ENCODE assay signal across 7 mouse cellular contexts in the genomic region with DNA sequence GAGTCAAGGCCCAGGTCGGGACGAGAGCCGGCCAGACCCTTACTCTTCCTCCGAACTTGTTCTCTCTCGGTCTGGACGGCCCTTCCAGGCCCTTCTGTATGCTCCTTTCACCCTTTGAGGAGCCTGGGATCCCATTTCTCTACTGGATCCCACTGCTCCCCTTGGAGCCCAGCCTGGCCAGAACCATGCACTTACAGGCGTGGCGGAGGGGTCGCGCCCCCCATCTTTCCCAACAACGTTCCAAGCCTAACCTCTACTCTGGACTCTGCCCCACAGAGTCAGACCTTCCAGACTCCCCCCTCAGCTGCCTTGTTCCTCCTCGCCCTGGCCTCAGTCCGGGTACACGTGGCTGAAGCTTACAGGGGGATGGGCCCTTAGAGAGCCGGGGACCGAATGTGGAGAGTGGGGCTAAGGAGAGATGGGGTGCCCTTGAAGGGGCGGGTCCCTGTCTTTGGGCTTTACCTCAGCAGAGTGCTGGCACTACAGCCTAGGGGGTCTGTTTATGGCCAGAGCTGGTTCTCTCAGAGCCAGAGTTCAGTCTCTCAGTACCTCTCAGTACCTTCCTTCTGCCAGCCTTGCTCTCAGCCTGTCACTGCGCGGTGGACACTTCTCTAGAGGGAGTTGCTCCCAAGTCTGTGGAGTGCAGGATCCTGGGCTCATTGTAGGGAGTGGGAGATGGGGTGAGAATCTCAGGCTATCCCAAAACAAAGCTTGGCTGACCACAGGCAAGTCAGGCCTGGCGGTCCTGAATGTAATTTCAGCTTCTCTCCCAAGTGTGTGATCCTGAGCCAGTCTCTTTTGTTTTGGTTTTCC. TPM values are rescaled to one million over a fixed set of nuclear protein-coding genes. Genes with fewer than 3 reads are reported as not detected.
A peak's percentile ranks its signal among the peaks of the same experiment; 100 is the strongest.
DNase-seq lines count a peak whose midpoint lies in the region; ATAC-seq and TF ChIP-seq lines count a peak whose summit lies in the region.

No protein-coding gene starts in this region.

- H3K4me2 ChIP-seq in midbrain, embryonic 16.5 days (ENCODE audit: low read length) = peak overlapping the region; percentile 96

- H3K4me3 ChIP-seq in spleen, adult 2 months (ENCODE audit: extremely low read depth, insufficient read depth, insufficient read length) = peak overlapping the region; percentile 73
- peak overlapping the region; percentile 89 for H3K4me3 ChIP-seq in embryonic fibroblast, embryonic 13.5 days (ENCODE audit: insufficient read depth, low read length)
- peak overlapping the region; percentile 89 for H3K4me3 ChIP-seq in midbrain, embryonic 16.5 days (ENCODE audit: low read depth, low read length)

- 14% methylated on average over 20 of the region's 20 CpGs for whole genome bisulfite sequencing in spleen, adult 2 months
- WGBS in midbrain, embryonic 16.5 days = 2% methylated on average over 20 of the region's 20 CpGs

- peaks cover 4% of the 10 kb centered on the region; the same call in 1 of the 2 replicates for H3K27me3 ChIP-seq in spleen, adult 2 months (ENCODE audit: control insufficient read depth, insufficient read depth, low read length)
- no peaks in the 10 kb centered on the region for H3K27me3 ChIP-seq in midbrain, embryonic 16.5 days (ENCODE audit: control insufficient read depth, insufficient read depth, low read depth, low read length)

- ATAC-seq in midbrain, embryonic 16.5 days = peak; percentile 58

- peak overlapping the region; percentile 99 for H3K9ac ChIP-seq in midbrain, embryonic 16.5 days (ENCODE audit: low read depth, low read length)

- no peak for TF ChIP-seq POLR2A in spleen, adult 2 months (IDR thresholded peaks at IDR 0.05; ENCODE audit: low read depth, low read length)
- TF ChIP-seq POLR2A in embryonic fibroblast, embryonic 13.5 days (IDR thresholded peaks at IDR 0.05; ENCODE audit: low read depth, low read length) = peak; percentile 25; the same call in 1 of the 2 replicates

- H3K27ac ChIP-seq in spleen, adult 2 months (ENCODE audit: insufficient read depth, low read length) = peak overlapping the region; percentile 26; the same call in 1 of the 2 replicates
- H3K27ac ChIP-seq in embryonic fibroblast, embryonic 13.5 days (ENCODE audit: insufficient read depth, low read length) = peak overlapping the region; percentile 96
- H3K27ac ChIP-seq in midbrain, embryonic 16.5 days (ENCODE audit: low read length) = peak overlapping the region; percentile 96

- H3K9me3 ChIP-seq in midbrain, embryonic 16.5 days (replicated peaks; ENCODE audit: control insufficient read depth, low read length, poor library complexity, severe bottlenecking) = no peaks in the 10 kb centered on the region

- DNase-seq in spleen, adult 2 months (ENCODE audit: low read depth in 1 of 2, low spot score in 2 of 2) = no peak
- no peak for DNase-seq in spleen, postnatal 10 days (ENCODE audit: low spot score in 2 of 2)
- peak; percentile 51 for DNase-seq in kidney, postnatal 10 days
- no peak for DNase-seq in right cerebral cortex, adult 18-20 months
- no peak for DNase-seq in spleen, postnatal 4 days (ENCODE audit: low spot score in 2 of 2)

- H3K36me3 ChIP-seq in spleen, adult 2 months (ENCODE audit: control insufficient read depth, insufficient read depth, low read length) = no peaks in the 10 kb centered on the region
- H3K36me3 ChIP-seq in midbrain, embryonic 16.5 days (ENCODE audit: control insufficient read depth, insufficient read depth, low read length) = no peaks in the 10 kb centered on the region

- peaks cover 18% of the 10 kb centered on the region for H3K4me1 ChIP-seq in spleen, adult 2 months (ENCODE audit: control insufficient read depth, insufficient read depth, insufficient read length)
- H3K4me1 ChIP-seq in embryonic fibroblast, embryonic 13.5 days (ENCODE audit: control insufficient read depth, insufficient read depth, low read length) = peaks cover 15% of the 10 kb centered on the region
- H3K4me1 ChIP-seq in midbrain, embryonic 16.5 days (ENCODE audit: control insufficient read depth, insufficient read depth, low read length) = peaks cover 60% of the 10 kb centered on the region

- TF ChIP-seq CTCF in spleen, adult 2 months (IDR thresholded peaks at IDR 0.05; ENCODE audit: extremely low read depth, insufficient read depth, insufficient read length, insufficient replicate concordance) = no peak
- TF ChIP-seq CTCF in embryonic fibroblast, embryonic 13.5 days (IDR thresholded peaks at IDR 0.05; ENCODE audit: borderline replicate concordance, insufficient read depth, low read length) = no peak

RNA-seq across cellular contexts. Expression of a gene that starts 0.8 kb away (rescaled TPM):
- polyA plus RNA-seq in spleen, adult 2 months (2012; rRNA removed) = 11.0 and 11.6 TPM in 2 replicates
- polyA plus RNA-seq in embryonic fibroblast, embryonic 13.5 days (2011; ENCODE audit: insufficient read length, low read depth, missing spikeins) = 142 and 223 TPM in 2 replicates
- polyA plus RNA-seq in midbrain, embryonic 16.5 days (2015; fragmentation: Nextera tagmentation; extraction: Ambion mirVana) = 25.3 and 27.4 TPM in 2 replicates

RNA-seq across cellular contexts. Expression of a gene that starts 29.7 kb away (rescaled TPM):
- polyA plus RNA-seq in spleen, adult 2 months (2012; rRNA removed) = 5.5 and 5.6 TPM in 2 replicates
- 33.3 and 41.4 TPM in 2 replicates for polyA plus RNA-seq in embryonic fibroblast, embryonic 13.5 days (2011; ENCODE audit: insufficient read length, low read depth, missing spikeins)
- polyA plus RNA-seq in midbrain, embryonic 16.5 days (2015; fragmentation: Nextera tagmentation; extraction: Ambion mirVana) = 340 and 389 TPM in 2 replicates

Comparison
In these comparisons a context has a peak if more than half of its experiments do, and no peak if none do; other contexts are left out.
1. H3K27ac ChIP-seq: peak in every context shown above with its lines; median percentile 96 in embryonic fibroblast, embryonic 13.5 days; 96 in midbrain, embryonic 16.5 days; 26 in spleen, adult 2 months.